Mouse (Mus musculus) hindbrain, embryonic 16.5 days (tissue): ENCODE data around the gene Zfyve28. TPM values are rescaled to one million over a fixed set of nuclear protein-coding genes. Genes with fewer than 3 reads are reported as not detected.

Experiments
- ATAC-seq: fragments of 200-750 bp; cut with Nextera tagmentation; 2 replicates; pipeline ENCODE4 v1.8.0; 2017; ENCODE audit warnings: moderate TSS enrichment, moderate library complexity
- H3K27ac ChIP-seq: fragments of 300-500 bp; sonication (generic); 2 replicates; pipeline ENCODE4 v1.5.1; 2014; ENCODE audit warnings: low read depth, mild to moderate bottlenecking, control low read depth, low read length, moderate library complexity
- H3K27me3 ChIP-seq: fragments of 300-500 bp; sonication (generic); replicated peaks from 2 replicates; pipeline ENCODE4 v1.6.1; 2014; ENCODE audit warnings: low read length; ENCODE audit not compliant: control insufficient read depth, insufficient read depth
- H3K36me3 ChIP-seq: fragments of 300-500 bp; sonication (generic); 2 replicates; pipeline ENCODE4 v1.6.1; 2014; ENCODE audit warnings: mild to moderate bottlenecking, low read length, moderate library complexity, mixed read lengths; ENCODE audit not compliant: control insufficient read depth, insufficient read depth
- H3K4me1 ChIP-seq: fragments of 300-500 bp; sonication (generic); 2 replicates; pipeline ENCODE4 v1.6.1; 2014; ENCODE audit warnings: low read depth, low read length; ENCODE audit not compliant: control insufficient read depth, insufficient read depth
- H3K4me2 ChIP-seq: fragments of 300-500 bp; sonication (generic); 2 replicates; pipeline ENCODE4 v1.6.1; 2014; ENCODE audit warnings: mild to moderate bottlenecking, low read length, control low read depth, moderate library complexity
- H3K4me3 ChIP-seq: fragments of 300-500 bp; sonication (generic); 2 replicates; pipeline ENCODE4 v1.5.1; 2014; ENCODE audit warnings: mild to moderate bottlenecking, low read length, control low read depth, moderate library complexity
- H3K9ac ChIP-seq: fragments of 300-500 bp; sonication (generic); 2 replicates; pipeline ENCODE4 v1.6.1; 2014; ENCODE audit warnings: low read depth, mild to moderate bottlenecking, control low read depth, low read length, moderate library complexity
- H3K9me3 ChIP-seq: fragments of 300-500 bp; sonication (generic); 2 replicates; pipeline ENCODE4 v1.6.1; 2014; ENCODE audit warnings: mild to moderate bottlenecking, low read length, moderate library complexity; ENCODE audit not compliant: control insufficient read depth
- WGBS: fragments of 180-500 bp; shearing (Covaris S2); extraction: QIAGEN DNeasy Blood & Tissue Kit; methylation state at CpG from one replicate; pipeline ENCODE4 v1.1.7; 2014; 5-methylcytosine and 5-hydroxymethylcytosine counted together
- polyA plus RNA-seq: library from polyadenylated mRNA; unstranded; fragments of >200 nt; fragmentation: Nextera tagmentation; extraction: Ambion mirVana; gene quantifications from 2 replicates; pipeline ENCODE4 v1.2.1, GENCODE M21; 2015

Gene Zfyve28
- polyA plus RNA-seq, 1 experiment from 2014 or later: 4.6 TPM

- Histone ChIP-seq H3K4me3 (no peak overlapping the region), H3K27ac (no peak overlapping the region), H3K4me2 (no peak overlapping the region), H3K9me3 (no peaks in the 10 kb centered on the region), H3K27me3 (no peaks in the 10 kb centered on the region), H3K9ac (no peak overlapping the region), H3K4me1 (no peaks in the 10 kb centered on the region; the same call in 1 of the 2 replicates), H3K36me3 (no peaks in the 10 kb centered on the region)
- 88% methylated on average over 9 of the region's 9 CpGs for WGBS
- ATAC-seq: no peak
Observed at GRCm38 (mm10) chr5:34279214-34279613, 9.0 kb downstream of the Zfyve28 start.

GRCm38 (mm10) chr5:34278058-34278457 is 10.2 kb downstream of the Zfyve28 start:
- H3K9ac ChIP-seq: no peak overlapping the region
- no peak for ATAC-seq
- H3K4me1 ChIP-seq: no peaks in the 10 kb centered on the region; the same call in 1 of the 2 replicates
- 75% methylated on average over 4 of the region's 4 CpGs for WGBS
- H3K4me3 ChIP-seq: no peak overlapping the region
- H3K36me3 ChIP-seq: no peaks in the 10 kb centered on the region
- H3K4me2 ChIP-seq: no peak overlapping the region
- H3K27me3 ChIP-seq: no peaks in the 10 kb centered on the region
- H3K27ac ChIP-seq: no peak overlapping the region
- no peaks in the 10 kb centered on the region for H3K9me3 ChIP-seq

- Histone ChIP-seq H3K9ac (no peak overlapping the region), H3K27ac (no peak overlapping the region), H3K27me3 (no peaks in the 10 kb centered on the region), H3K4me1 (no peaks in the 10 kb centered on the region; the same call in 1 of the 2 replicates), H3K9me3 (no peaks in the 10 kb centered on the region), H3K4me2 (no peak overlapping the region), H3K4me3 (no peak overlapping the region), H3K36me3 (no peaks in the 10 kb centered on the region)
- ATAC-seq: no peak
- 82% methylated on average over 6 of the region's 6 CpGs for WGBS
Observed at GRCm38 (mm10) chr5:34276746-34277145, 11.5 kb downstream of the Zfyve28 start.

- H3K36me3 ChIP-seq: no peaks in the 10 kb centered on the region
- no peak overlapping the region for H3K4me3 ChIP-seq
- ATAC-seq: no peak
- H3K9ac ChIP-seq: no peak overlapping the region
- no peaks in the 10 kb centered on the region; the same call in 1 of the 2 replicates for H3K4me1 ChIP-seq
- no peak overlapping the region for H3K4me2 ChIP-seq
- no peak overlapping the region for H3K27ac ChIP-seq
- WGBS: 82% methylated on average over 7 of the region's 7 CpGs
- H3K9me3 ChIP-seq: no peaks in the 10 kb centered on the region
- no peaks in the 10 kb centered on the region for H3K27me3 ChIP-seq
Observed at GRCm38 (mm10) chr5:34276191-34276590, 12.1 kb downstream of the Zfyve28 start.

GRCm38 (mm10) chr5:34274676-34275293 is 13.5 kb downstream of the Zfyve28 start:
- Histone ChIP-seq H3K4me2 (no peak overlapping the region), H3K27me3 (no peaks in the 10 kb centered on the region), H3K9ac (no peak overlapping the region), H3K36me3 (no peaks in the 10 kb centered on the region), H3K4me3 (no peak overlapping the region), H3K4me1 (no peaks in the 10 kb centered on the region; the same call in 1 of the 2 replicates), H3K27ac (no peak overlapping the region), H3K9me3 (no peaks in the 10 kb centered on the region)
- 80% methylated on average over 10 of the region's 10 CpGs for WGBS
- ATAC-seq: no peak

GRCm38 (mm10) chr5:34274268-34274667 is 14.0 kb downstream of the Zfyve28 start:
- H3K9ac ChIP-seq: no peak overlapping the region
- H3K4me2 ChIP-seq: no peak overlapping the region
- WGBS: 68% methylated on average over 3 of the region's 3 CpGs
- H3K36me3 ChIP-seq: no peaks in the 10 kb centered on the region
- H3K27ac ChIP-seq: no peak overlapping the region
- H3K4me1 ChIP-seq: no peaks in the 10 kb centered on the region; the same call in 1 of the 2 replicates
- no peaks in the 10 kb centered on the region for H3K27me3 ChIP-seq
- H3K9me3 ChIP-seq: no peaks in the 10 kb centered on the region
- no peak overlapping the region for H3K4me3 ChIP-seq
- ATAC-seq: peak; percentile 40; the same call in 1 of the 2 replicates

GRCm38 (mm10) chr5:34273251-34273681 is 15.0 kb downstream of the Zfyve28 start:
- Histone ChIP-seq H3K4me1 (no peaks in the 10 kb centered on the region; the same call in 1 of the 2 replicates), H3K36me3 (no peaks in the 10 kb centered on the region), H3K27me3 (no peaks in the 10 kb centered on the region), H3K9ac (no peak overlapping the region), H3K27ac (no peak overlapping the region), H3K4me2 (no peak overlapping the region), H3K9me3 (no peaks in the 10 kb centered on the region), H3K4me3 (no peak overlapping the region)
- WGBS: 68% methylated on average over 5 of the region's 5 CpGs
- ATAC-seq: no peak

GRCm38 (mm10) chr5:34271743-34272142 is 16.5 kb downstream of the Zfyve28 start:
- no peak overlapping the region for H3K4me3 ChIP-seq
- no peaks in the 10 kb centered on the region for H3K27me3 ChIP-seq
- no peak overlapping the region for H3K4me2 ChIP-seq
- no peaks in the 10 kb centered on the region for H3K36me3 ChIP-seq
- ATAC-seq: no peak
- H3K4me1 ChIP-seq: no peaks in the 10 kb centered on the region; the same call in 1 of the 2 replicates
- 29% methylated on average over 4 of the region's 4 CpGs for WGBS
- no peak overlapping the region for H3K9ac ChIP-seq
- no peaks in the 10 kb centered on the region for H3K9me3 ChIP-seq
- H3K27ac ChIP-seq: no peak overlapping the region

GRCm38 (mm10) chr5:34269921-34270465 is 18.3 kb downstream of the Zfyve28 start:
- no peak overlapping the region for H3K27ac ChIP-seq
- 73% methylated on average over 12 of the region's 12 CpGs for WGBS
- no peaks in the 10 kb centered on the region for H3K36me3 ChIP-seq
- H3K9me3 ChIP-seq: no peaks in the 10 kb centered on the region
- H3K4me3 ChIP-seq: no peak overlapping the region
- H3K9ac ChIP-seq: no peak overlapping the region
- no peak overlapping the region for H3K4me2 ChIP-seq
- no peaks in the 10 kb centered on the region; the same call in 1 of the 2 replicates for H3K4me1 ChIP-seq
- no peak for ATAC-seq
- no peaks in the 10 kb centered on the region for H3K27me3 ChIP-seq
